Comparison of ENCODE assay signal across 14 mouse cellular contexts in genomic region chr11:79730462-79730861, GRCm38 (mm10).
DNase-seq lines count a peak whose midpoint lies in the region; ATAC-seq and TF ChIP-seq lines count a peak whose summit lies in the region.
"Had no signal": no experiment of that assay in that cellular context is flagged by ENCODE, and none has a peak within 500 bp of the region (broad histone marks: within the 10 kb centered on the region; RNA-seq: fewer than 3 reads in every experiment).

No protein-coding gene starts in this region.

- H3K9me3 ChIP-seq in forebrain, embryonic 14.5 days (replicated peaks; ENCODE audit: control insufficient read depth, low read length) = no peaks in the 10 kb centered on the region
- no peaks in the 10 kb centered on the region for H3K9me3 ChIP-seq in forebrain, embryonic 10.5 days
- H3K9me3 ChIP-seq in heart, postnatal 0 days (replicated peaks; ENCODE audit: control insufficient read depth, low read length) = no peaks in the 10 kb centered on the region
- no peaks in the 10 kb centered on the region for H3K9me3 ChIP-seq in heart, embryonic 11.5 days (replicated peaks; ENCODE audit: control insufficient read depth, low read length)
- no peaks in the 10 kb centered on the region for H3K9me3 ChIP-seq in lung, postnatal 0 days (ENCODE audit: low read length)
- H3K9me3 ChIP-seq in stomach, postnatal 0 days (ENCODE audit: control insufficient read depth, low read length) = no peaks in the 10 kb centered on the region
- H3K9me3 ChIP-seq: forebrain, embryonic 12.5 days had no signal

- no peaks in the 10 kb centered on the region for H3K27me3 ChIP-seq in forebrain, embryonic 14.5 days (replicated peaks; ENCODE audit: control insufficient read depth, insufficient read depth, low read length)
- H3K27me3 ChIP-seq in forebrain, embryonic 10.5 days (ENCODE audit: poor library complexity, severe bottlenecking) = no peaks in the 10 kb centered on the region
- no peaks in the 10 kb centered on the region for H3K27me3 ChIP-seq in heart, postnatal 0 days (ENCODE audit: control insufficient read depth, insufficient read depth, low read length)
- H3K27me3 ChIP-seq in heart, embryonic 11.5 days (ENCODE audit: control insufficient read depth, insufficient read depth, low read length) = no peaks in the 10 kb centered on the region
- H3K27me3 ChIP-seq in lung, postnatal 0 days (replicated peaks; ENCODE audit: insufficient read depth, low read length) = no peaks in the 10 kb centered on the region
- no peaks in the 10 kb centered on the region for H3K27me3 ChIP-seq in stomach, postnatal 0 days (ENCODE audit: control insufficient read depth, insufficient read depth, low read length)
- H3K27me3 ChIP-seq: forebrain, embryonic 12.5 days had no signal

- no peaks in the 10 kb centered on the region for H3K36me3 ChIP-seq in forebrain, embryonic 14.5 days (ENCODE audit: control insufficient read depth, insufficient read depth, low read length)
- H3K36me3 ChIP-seq in forebrain, embryonic 10.5 days (replicated peaks) = no peaks in the 10 kb centered on the region
- no peaks in the 10 kb centered on the region; the same call in 1 of the 2 replicates for H3K36me3 ChIP-seq in heart, postnatal 0 days (replicated peaks; ENCODE audit: control insufficient read depth, insufficient read depth, low read length)
- H3K36me3 ChIP-seq in heart, embryonic 11.5 days (ENCODE audit: control insufficient read depth, insufficient read depth, low read length) = no peaks in the 10 kb centered on the region; the same call in 1 of the 2 replicates
- H3K36me3 ChIP-seq in lung, postnatal 0 days (ENCODE audit: insufficient read depth, low read length) = 0 out of 2 replicates have a peak, but pooled peaks cover 6% of the 10 kb centered on the region
- H3K36me3 ChIP-seq in stomach, postnatal 0 days (ENCODE audit: control insufficient read depth, insufficient read depth, low read length) = peaks cover 16% of the 10 kb centered on the region; the same call in 1 of the 2 replicates
- H3K36me3 ChIP-seq: forebrain, embryonic 12.5 days had no signal

- H3K4me2 ChIP-seq in forebrain, embryonic 14.5 days (ENCODE audit: low read length) = no peak overlapping the region
- H3K4me2 ChIP-seq in heart, postnatal 0 days (ENCODE audit: low read depth, low read length) = no peak overlapping the region
- H3K4me2 ChIP-seq in heart, embryonic 11.5 days = no peak overlapping the region
- no peak overlapping the region for H3K4me2 ChIP-seq in lung, postnatal 0 days (replicated peaks; ENCODE audit: low read depth, low read length)
- no peak overlapping the region for H3K4me2 ChIP-seq in stomach, postnatal 0 days (replicated peaks; ENCODE audit: low read depth)
- H3K4me2 ChIP-seq: forebrain, embryonic 12.5 days had no signal

- no peak for TF ChIP-seq EP300 in heart, postnatal 0 days (IDR thresholded peaks at IDR 0.05; ENCODE audit: low read depth)
- TF ChIP-seq EP300 in lung, postnatal 0 days (IDR thresholded peaks at IDR 0.05) = no peak
- no peak for TF ChIP-seq EP300 in stomach, postnatal 0 days (optimal IDR thresholded peaks at IDR 0.05)

- ATAC-seq in forebrain, embryonic 14.5 days = no peak
- no peak for ATAC-seq in heart, postnatal 0 days (ENCODE audit: insufficient read depth, low read depth)
- no peak for ATAC-seq in heart, embryonic 11.5 days (replicated peaks; ENCODE audit: insufficient number of reproducible peaks, low FRiP score, low TSS enrichment)
- no peak for ATAC-seq in lung, postnatal 0 days
- no peak for ATAC-seq in stomach, postnatal 0 days (ENCODE audit: low FRiP score, low TSS enrichment)
- ATAC-seq: liver, postnatal 0 days had no signal

- H3K9ac ChIP-seq in forebrain, embryonic 14.5 days (ENCODE audit: low read length) = no peak overlapping the region
- no peak overlapping the region for H3K9ac ChIP-seq in heart, postnatal 0 days (replicated peaks; ENCODE audit: low read depth, low read length)
- H3K9ac ChIP-seq in heart, embryonic 11.5 days (ENCODE audit: low read depth, low read length) = no peak overlapping the region
- H3K9ac ChIP-seq in lung, postnatal 0 days (replicated peaks; ENCODE audit: low read depth) = no peak overlapping the region
- no peak overlapping the region for H3K9ac ChIP-seq in stomach, postnatal 0 days (ENCODE audit: low read length)
- H3K9ac ChIP-seq: forebrain, embryonic 12.5 days; liver, postnatal 0 days had no signal

- H3K27ac ChIP-seq in forebrain, embryonic 14.5 days (ENCODE audit: low read depth, low read length) = 0 out of 2 replicates have a peak overlapping the region, but pooled peaks have one; percentile 39
- no peak overlapping the region for H3K27ac ChIP-seq in forebrain, embryonic 10.5 days
- peak overlapping the region; percentile 67 for H3K27ac ChIP-seq in heart, postnatal 0 days (ENCODE audit: low read depth)
- H3K27ac ChIP-seq in heart, embryonic 11.5 days (ENCODE audit: low read depth, low read length) = no peak overlapping the region
- H3K27ac ChIP-seq in lung, postnatal 0 days (ENCODE audit: low read length) = peak overlapping the region; percentile 51; the same call in 1 of the 2 replicates
- peak overlapping the region; percentile 58; the same call in 1 of the 2 replicates for H3K27ac ChIP-seq in stomach, postnatal 0 days (replicated peaks)

- H3K4me3 ChIP-seq in forebrain, embryonic 14.5 days (ENCODE audit: low read depth, low read length) = no peak overlapping the region
- no peak overlapping the region for H3K4me3 ChIP-seq in forebrain, embryonic 10.5 days
- H3K4me3 ChIP-seq in heart, postnatal 0 days (ENCODE audit: low read depth, low read length) = no peak overlapping the region
- H3K4me3 ChIP-seq in heart, embryonic 11.5 days (ENCODE audit: low read depth, low read length) = no peak overlapping the region
- H3K4me3 ChIP-seq in lung, postnatal 0 days (ENCODE audit: low read depth, low read length) = no peak overlapping the region
- no peak overlapping the region for H3K4me3 ChIP-seq in stomach, postnatal 0 days (ENCODE audit: low read depth, low read length)
- H3K4me3 ChIP-seq: forebrain, embryonic 12.5 days had no signal

- no peak for TF ChIP-seq CTCF in heart, postnatal 0 days (IDR thresholded peaks at IDR 0.05; ENCODE audit: low read depth)
- no peak for TF ChIP-seq CTCF in lung, postnatal 0 days (IDR thresholded peaks at IDR 0.05)
- no peak for TF ChIP-seq CTCF in stomach, postnatal 0 days (IDR thresholded peaks at IDR 0.05; ENCODE audit: low read depth)

- WGBS in forebrain, embryonic 14.5 days = 60% methylated on average over 2 of the region's 2 CpGs
- WGBS in forebrain, embryonic 10.5 days = 78% methylated on average over 2 of the region's 2 CpGs
- 87% methylated on average over 2 of the region's 2 CpGs for WGBS in heart, postnatal 0 days
- WGBS in heart, embryonic 11.5 days (ENCODE audit: insufficient replicate concordance) = 69% methylated on average over 2 of the region's 2 CpGs
- WGBS in lung, postnatal 0 days = 78% methylated on average over 2 of the region's 2 CpGs
- 74% methylated on average over 2 of the region's 2 CpGs for WGBS in stomach, postnatal 0 days

- no peaks in the 10 kb centered on the region for H3K4me1 ChIP-seq in forebrain, embryonic 14.5 days (ENCODE audit: control insufficient read depth, insufficient read depth, low read length)
- H3K4me1 ChIP-seq in forebrain, embryonic 10.5 days = no peaks in the 10 kb centered on the region
- H3K4me1 ChIP-seq in heart, postnatal 0 days (ENCODE audit: control insufficient read depth, insufficient read depth) = peaks cover 13% of the 10 kb centered on the region
- H3K4me1 ChIP-seq in heart, embryonic 11.5 days (ENCODE audit: control insufficient read depth, insufficient read depth, low read length) = no peaks in the 10 kb centered on the region
- peaks cover 10% of the 10 kb centered on the region for H3K4me1 ChIP-seq in lung, postnatal 0 days (ENCODE audit: insufficient read depth, low read depth, low read length)
- no peaks in the 10 kb centered on the region for H3K4me1 ChIP-seq in stomach, postnatal 0 days (replicated peaks; ENCODE audit: control insufficient read depth, insufficient read depth)
- H3K4me1 ChIP-seq: forebrain, embryonic 12.5 days had no signal

- DNase-seq in forebrain, embryonic 14.5 days (ENCODE audit: low spot score) = no peak
- no peak for DNase-seq in forebrain, embryonic 10.5 days (ENCODE audit: extremely low spot score, low spot score)
- DNase-seq in heart, postnatal 0 days (ENCODE audit: low spot score) = no peak
- DNase-seq in lung, postnatal 0 days (ENCODE audit: low spot score) = no peak
- DNase-seq in lung, postnatal 36 days = no peak
- DNase-seq in stomach, postnatal 0 days (ENCODE audit: low spot score) = no peak
- no peak for DNase-seq in thymus, postnatal 36 days
- DNase-seq: kidney, postnatal 36 days; layer of hippocampus, adult 9-11 months; liver; liver, postnatal 0 days; thymus, adult 18-20 months had no signal

Comparison
In these comparisons a context has a peak if more than half of its experiments do, and no peak if none do; other contexts are left out.
1. H3K27ac ChIP-seq: peak in forebrain, embryonic 14.5 days (single experiment), heart, postnatal 0 days (single experiment), lung, postnatal 0 days (single experiment) and stomach, postnatal 0 days (single experiment); none in forebrain, embryonic 10.5 days (single experiment) and heart, embryonic 11.5 days (single experiment).